Mouse (Mus musculus): ENCODE data around the gene Bcl3. TPM values are rescaled to one million over a fixed set of nuclear protein-coding genes. Genes with fewer than 3 reads are reported as not detected.

The Bcl3 gene
- polyA plus RNA-seq, 1 experiment from 2014 or later: 4.4 TPM

- peak overlapping the region; percentile 43 for H3K9ac ChIP-seq (ENCODE audit: low read depth, low read length)
- H3K4me2 ChIP-seq (ENCODE audit: low read depth, low read length): peak overlapping the region; percentile 59
- peak overlapping the region; percentile 59 for H3K4me3 ChIP-seq (ENCODE audit: low read depth, low read length)
- no peaks in the 10 kb centered on the region for H3K36me3 ChIP-seq (ENCODE audit: control insufficient read depth, insufficient read depth)
- ATAC-seq (ENCODE audit: low read depth): peak; percentile 79
- no peaks in the 10 kb centered on the region for H3K9me3 ChIP-seq (replicated peaks; ENCODE audit: control insufficient read depth, low read length)
- H3K4me1 ChIP-seq (ENCODE audit: control insufficient read depth, low read depth, low read length): peaks cover 14% of the 10 kb centered on the region
- H3K27me3 ChIP-seq (ENCODE audit: control insufficient read depth, insufficient read depth, low read depth, low read length): peaks cover 14% of the 10 kb centered on the region
- peak overlapping the region; percentile 86 for H3K27ac ChIP-seq (ENCODE audit: low read length)
- WGBS (ENCODE audit: insufficient replicate concordance): 0% methylated on average over 28 of the region's 28 CpGs
Measured at GRCm38 (mm10) chr7:19816224-19816771, 6.3 kb downstream of the Bcl3 start.

- H3K9ac ChIP-seq (ENCODE audit: low read depth, low read length): peak overlapping the region; percentile 15; the same call in 1 of the 2 replicates
- peaks cover 14% of the 10 kb centered on the region for H3K4me1 ChIP-seq (ENCODE audit: control insufficient read depth, low read depth, low read length)
- peaks cover 14% of the 10 kb centered on the region for H3K27me3 ChIP-seq (ENCODE audit: control insufficient read depth, insufficient read depth, low read depth, low read length)
- WGBS (ENCODE audit: insufficient replicate concordance): 27% methylated on average over 17 of the region's 17 CpGs
- peak overlapping the region; percentile 61; the same call in 1 of the 2 replicates for H3K27ac ChIP-seq (ENCODE audit: low read length)
- H3K4me2 ChIP-seq (ENCODE audit: low read depth, low read length): peak overlapping the region; percentile 59
- H3K4me3 ChIP-seq (ENCODE audit: low read depth, low read length): peak overlapping the region; percentile 59
- no peak for ATAC-seq (ENCODE audit: low read depth)
- no peaks in the 10 kb centered on the region for H3K9me3 ChIP-seq (replicated peaks; ENCODE audit: control insufficient read depth, low read length)
- H3K36me3 ChIP-seq (ENCODE audit: control insufficient read depth, insufficient read depth): no peaks in the 10 kb centered on the region
Measured at GRCm38 (mm10) chr7:19815296-19816223, 7.0 kb downstream of the Bcl3 start.

- Histone ChIP-seq H3K27ac (ENCODE audit: low read length) (no peak overlapping the region), H3K4me3 (ENCODE audit: low read depth, low read length) (no peak overlapping the region), H3K36me3 (ENCODE audit: control insufficient read depth, insufficient read depth) (no peaks in the 10 kb centered on the region), H3K9ac (ENCODE audit: low read depth, low read length) (no peak overlapping the region), H3K4me1 (ENCODE audit: control insufficient read depth, low read depth, low read length) (peaks cover 14% of the 10 kb centered on the region), H3K27me3 (ENCODE audit: control insufficient read depth, insufficient read depth, low read depth, low read length) (peaks cover 14% of the 10 kb centered on the region), H3K9me3 (replicated peaks; ENCODE audit: control insufficient read depth, low read length) (no peaks in the 10 kb centered on the region), H3K4me2 (ENCODE audit: low read depth, low read length) (no peak overlapping the region)
- ATAC-seq (ENCODE audit: low read depth): no peak
- WGBS (ENCODE audit: insufficient replicate concordance): 37% methylated on average over 6 of the region's 6 CpGs
Measured at GRCm38 (mm10) chr7:19813579-19814122, 8.9 kb downstream of the Bcl3 start.

- ATAC-seq (ENCODE audit: low read depth): no peak
- Histone ChIP-seq H3K27ac (ENCODE audit: low read length) (no peak overlapping the region), H3K36me3 (ENCODE audit: control insufficient read depth, insufficient read depth) (no peaks in the 10 kb centered on the region), H3K9ac (ENCODE audit: low read depth, low read length) (no peak overlapping the region), H3K4me3 (ENCODE audit: low read depth, low read length) (no peak overlapping the region), H3K4me2 (ENCODE audit: low read depth, low read length) (no peak overlapping the region), H3K27me3 (ENCODE audit: control insufficient read depth, insufficient read depth, low read depth, low read length) (peaks cover 14% of the 10 kb centered on the region), H3K9me3 (replicated peaks; ENCODE audit: control insufficient read depth, low read length) (no peaks in the 10 kb centered on the region), H3K4me1 (ENCODE audit: control insufficient read depth, low read depth, low read length) (peaks cover 11% of the 10 kb centered on the region)
- WGBS (ENCODE audit: insufficient replicate concordance): 60% methylated on average over 4 of the region's 4 CpGs
Measured at GRCm38 (mm10) chr7:19813161-19813560, 9.4 kb downstream of the Bcl3 start.

GRCm38 (mm10) chr7:19811114-19811513, 11.5 kb downstream of the Bcl3 start:
- no peaks in the 10 kb centered on the region for H3K36me3 ChIP-seq (ENCODE audit: control insufficient read depth, insufficient read depth)
- peaks cover 2% of the 10 kb centered on the region; the same call in 1 of the 2 replicates for H3K27me3 ChIP-seq (ENCODE audit: control insufficient read depth, insufficient read depth, low read depth, low read length)
- H3K9ac ChIP-seq (ENCODE audit: low read depth, low read length): no peak overlapping the region
- H3K27ac ChIP-seq (ENCODE audit: low read length): no peak overlapping the region
- WGBS (ENCODE audit: insufficient replicate concordance): 19% methylated on average over 22 of the region's 22 CpGs
- peaks cover 8% of the 10 kb centered on the region for H3K4me1 ChIP-seq (ENCODE audit: control insufficient read depth, low read depth, low read length)
- no peak for ATAC-seq (ENCODE audit: low read depth)
- H3K4me2 ChIP-seq (ENCODE audit: low read depth, low read length): no peak overlapping the region
- no peak overlapping the region for H3K4me3 ChIP-seq (ENCODE audit: low read depth, low read length)
- no peaks in the 10 kb centered on the region for H3K9me3 ChIP-seq (replicated peaks; ENCODE audit: control insufficient read depth, low read length)

- ATAC-seq (ENCODE audit: low read depth): no peak
- Histone ChIP-seq H3K9me3 (replicated peaks; ENCODE audit: control insufficient read depth, low read length) (no peaks in the 10 kb centered on the region), H3K36me3 (ENCODE audit: control insufficient read depth, insufficient read depth) (no peaks in the 10 kb centered on the region), H3K4me3 (ENCODE audit: low read depth, low read length) (no peak overlapping the region), H3K4me1 (ENCODE audit: control insufficient read depth, low read depth, low read length) (peaks cover 2% of the 10 kb centered on the region), H3K27me3 (ENCODE audit: control insufficient read depth, insufficient read depth, low read depth, low read length) (no peaks in the 10 kb centered on the region), H3K4me2 (ENCODE audit: low read depth, low read length) (0 out of 2 replicates have a peak overlapping the region, but pooled peaks have one; percentile 6), H3K9ac (ENCODE audit: low read depth, low read length) (no peak overlapping the region), H3K27ac (ENCODE audit: low read length) (no peak overlapping the region)
- WGBS (ENCODE audit: insufficient replicate concordance): 35% methylated on average over 27 of the region's 27 CpGs
Measured at GRCm38 (mm10) chr7:19809369-19809768, 13.2 kb downstream of the Bcl3 start.

- Histone ChIP-seq H3K36me3 (ENCODE audit: control insufficient read depth, insufficient read depth) (no peaks in the 10 kb centered on the region), H3K27ac (ENCODE audit: low read length) (no peak overlapping the region), H3K4me2 (ENCODE audit: low read depth, low read length) (no peak overlapping the region), H3K4me3 (ENCODE audit: low read depth, low read length) (no peak overlapping the region), H3K4me1 (ENCODE audit: control insufficient read depth, low read depth, low read length) (peaks cover 5% of the 10 kb centered on the region; the same call in 1 of the 2 replicates), H3K27me3 (ENCODE audit: control insufficient read depth, insufficient read depth, low read depth, low read length) (no peaks in the 10 kb centered on the region), H3K9me3 (replicated peaks; ENCODE audit: control insufficient read depth, low read length) (no peaks in the 10 kb centered on the region), H3K9ac (ENCODE audit: low read depth, low read length) (no peak overlapping the region)
- 67% methylated on average over 8 of the region's 8 CpGs for WGBS (ENCODE audit: insufficient replicate concordance)
- no peak for ATAC-seq (ENCODE audit: low read depth)
Measured at GRCm38 (mm10) chr7:19806356-19806969, 16.1 kb downstream of the Bcl3 start.

GRCm38 (mm10) chr7:19802995-19803394, 19.6 kb downstream of the Bcl3 start:
- Histone ChIP-seq H3K4me2 (ENCODE audit: low read depth, low read length) (no peak overlapping the region), H3K27ac (ENCODE audit: low read length) (no peak overlapping the region), H3K4me3 (ENCODE audit: low read depth, low read length) (no peak overlapping the region), H3K27me3 (ENCODE audit: control insufficient read depth, insufficient read depth, low read depth, low read length) (no peaks in the 10 kb centered on the region), H3K9ac (ENCODE audit: low read depth, low read length) (no peak overlapping the region), H3K4me1 (ENCODE audit: control insufficient read depth, low read depth, low read length) (peaks cover 5% of the 10 kb centered on the region; the same call in 1 of the 2 replicates), H3K36me3 (ENCODE audit: control insufficient read depth, insufficient read depth) (no peaks in the 10 kb centered on the region), H3K9me3 (replicated peaks; ENCODE audit: control insufficient read depth, low read length) (no peaks in the 10 kb centered on the region)
- ATAC-seq (ENCODE audit: low read depth): no peak
- WGBS (ENCODE audit: insufficient replicate concordance): 14% methylated on average over 7 of the region's 7 CpGs

All from liver, embryonic 16.5 days (tissue).